Mouse (Mus musculus): Measurements from ENCODE around the gene Tbc1d16.

The Tbc1d16 gene

GRCm38 (mm10) chr11:119176389-119177179, 51.7 kb downstream of the Tbc1d16 start:
- no peak for DNase-seq (ENCODE audit: low spot score)

DNA sequence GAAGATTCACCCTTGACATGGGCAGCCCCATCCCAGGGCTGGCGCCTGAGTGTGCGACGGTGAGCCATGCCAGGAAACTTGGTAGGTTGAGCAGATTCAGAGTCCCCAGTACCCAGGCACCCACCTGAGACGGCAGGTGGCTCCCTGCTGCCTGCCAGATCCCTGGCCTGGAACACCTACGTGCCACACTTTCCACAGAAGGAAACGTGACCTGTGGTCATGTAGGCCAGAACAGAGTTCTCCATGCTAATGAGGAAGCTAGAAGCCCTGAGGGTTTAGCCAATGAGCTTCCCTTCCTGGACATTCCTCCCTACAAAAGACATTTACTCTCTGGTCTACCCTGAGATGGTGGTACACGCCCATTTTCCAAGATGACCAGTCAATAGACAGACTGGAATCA, 56.7 kb downstream of the Tbc1d16 start:
- no peak for DNase-seq (ENCODE audit: low spot score)

- no peak for DNase-seq (ENCODE audit: low spot score)
Observed at GRCm38 (mm10) chr11:119168851-119169250, 59.4 kb downstream of the Tbc1d16 start.

GRCm38 (mm10) chr11:119165995-119166394, 62.3 kb downstream of the Tbc1d16 start:
- no peak for DNase-seq (ENCODE audit: low spot score)

DNA sequence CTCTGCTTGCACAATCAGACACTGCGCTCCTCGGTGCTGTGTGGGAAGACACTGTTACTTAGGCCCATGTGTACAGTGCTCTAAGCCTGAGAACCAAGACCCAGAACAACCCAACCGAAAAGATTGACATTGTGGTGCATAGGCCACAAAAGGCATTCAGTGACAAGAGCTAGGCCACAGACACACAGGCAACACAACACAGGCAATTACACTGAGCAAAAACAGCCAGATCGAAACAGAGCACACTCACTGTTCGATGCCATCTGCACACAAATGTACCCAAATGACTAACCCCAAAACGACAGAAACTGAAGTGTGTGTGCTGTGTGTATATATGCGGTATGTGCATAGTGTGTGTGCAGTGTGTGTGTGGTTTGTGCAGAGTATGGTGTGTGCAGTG, 63.9 kb downstream of the Tbc1d16 start:
- no peak for DNase-seq (ENCODE audit: low spot score)

DNA sequence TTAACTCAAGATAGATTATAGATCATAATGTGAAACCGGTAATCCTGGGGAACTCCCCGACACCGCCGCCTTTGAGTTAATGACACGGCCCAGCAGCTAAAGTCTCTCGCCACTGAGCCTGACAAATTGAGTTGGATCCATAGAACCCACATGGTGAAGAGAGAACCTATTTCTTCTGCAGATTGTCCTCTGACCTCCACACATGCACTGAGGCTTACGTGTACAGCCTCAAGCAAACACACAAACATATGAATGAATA, 64.6 kb downstream of the Tbc1d16 start:
- DNase-seq (ENCODE audit: low spot score), result no peak

GRCm38 (mm10) chr11:119162959-119163733, 65.2 kb downstream of the Tbc1d16 start:
- no peak for DNase-seq (ENCODE audit: low spot score)

DNA sequence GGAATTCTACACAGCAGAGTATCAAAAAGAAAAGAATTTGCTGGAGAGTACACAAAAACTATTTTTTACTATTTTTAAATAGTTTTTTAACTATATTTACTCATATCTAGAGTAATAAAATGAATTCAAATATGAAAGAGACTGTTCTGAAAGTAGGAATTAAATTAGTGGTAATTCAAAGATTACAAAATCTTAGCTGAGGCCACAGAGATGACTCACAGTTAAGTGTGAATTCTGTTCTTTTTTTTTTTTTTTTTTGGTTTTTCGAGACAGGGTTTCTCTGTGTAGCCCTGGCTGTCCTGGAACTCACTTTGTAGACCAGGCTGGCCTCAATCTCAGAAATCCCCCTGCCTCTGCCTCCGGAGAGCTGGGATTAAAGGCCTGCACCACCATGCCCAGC, 66.6 kb downstream of the Tbc1d16 start:
- no peak for DNase-seq (ENCODE audit: low spot score)

- no peak for DNase-seq (ENCODE audit: low spot score)
Observed at GRCm38 (mm10) chr11:119160050-119160449, 68.2 kb downstream of the Tbc1d16 start.

DNA sequence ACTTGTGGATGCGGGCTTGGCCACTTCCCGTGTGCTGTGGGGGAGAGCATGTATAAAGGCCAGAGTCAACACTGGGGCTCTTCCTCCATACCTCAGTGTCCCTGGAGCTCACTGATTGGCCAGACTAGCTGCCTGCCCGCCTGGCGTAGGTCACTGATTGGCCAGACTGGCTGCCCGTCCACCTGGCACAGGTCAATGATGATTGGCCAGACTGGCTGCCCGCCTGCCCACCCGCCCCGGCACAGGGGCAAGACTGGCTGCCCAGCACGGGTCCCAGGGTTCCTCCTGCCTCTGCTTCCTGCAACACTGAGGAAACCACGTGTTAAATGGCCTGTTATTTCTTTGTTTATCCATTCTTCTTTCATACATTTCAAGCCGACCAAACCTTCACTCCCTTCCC, 68.8 kb downstream of the Tbc1d16 start:
- DNase-seq (ENCODE audit: low spot score), result peak; percentile 76

- DNase-seq (ENCODE audit: low spot score), result no peak
Observed at GRCm38 (mm10) chr11:119157377-119158189, 70.7 kb downstream of the Tbc1d16 start.

- no peak for DNase-seq (ENCODE audit: low spot score)
Observed at GRCm38 (mm10) chr11:119156481-119157254, 71.6 kb downstream of the Tbc1d16 start.

GRCm38 (mm10) chr11:119155638-119156480, 72.4 kb downstream of the Tbc1d16 start:
- DNase-seq (ENCODE audit: low spot score), result no peak

DNA sequence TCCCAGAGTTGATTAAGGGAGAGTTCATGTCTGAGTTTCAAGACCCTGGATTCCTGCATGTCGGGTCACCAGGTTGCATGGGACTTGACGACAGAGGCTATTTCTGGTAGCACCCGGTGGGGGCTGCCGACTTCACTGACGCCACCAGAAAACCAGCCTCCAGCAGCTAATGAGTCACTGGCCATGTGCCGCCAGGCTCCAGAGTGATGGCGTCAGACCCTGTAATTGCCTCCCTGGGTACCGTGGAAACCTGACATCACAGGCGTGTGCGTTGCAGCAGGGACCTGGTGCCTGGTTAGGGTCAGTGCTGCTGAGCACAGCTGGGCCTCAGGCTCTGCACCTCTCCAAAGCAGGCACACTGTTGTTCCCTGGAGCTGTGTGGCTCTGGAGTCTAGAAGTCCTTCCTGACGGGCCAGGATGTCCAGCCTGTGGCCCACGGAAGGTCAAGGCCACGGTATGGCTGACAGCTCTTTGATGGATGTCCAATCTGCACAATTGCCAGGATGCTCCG, 75.9 kb downstream of the Tbc1d16 start:
- no peak for DNase-seq (ENCODE audit: low spot score)

GRCm38 (mm10) chr11:119151073-119151607, 77.2 kb downstream of the Tbc1d16 start:
- no peak for DNase-seq (ENCODE audit: low spot score)

- DNase-seq (ENCODE audit: low spot score), result no peak
Observed at GRCm38 (mm10) chr11:119150442-119150841, 77.9 kb downstream of the Tbc1d16 start.

DNA sequence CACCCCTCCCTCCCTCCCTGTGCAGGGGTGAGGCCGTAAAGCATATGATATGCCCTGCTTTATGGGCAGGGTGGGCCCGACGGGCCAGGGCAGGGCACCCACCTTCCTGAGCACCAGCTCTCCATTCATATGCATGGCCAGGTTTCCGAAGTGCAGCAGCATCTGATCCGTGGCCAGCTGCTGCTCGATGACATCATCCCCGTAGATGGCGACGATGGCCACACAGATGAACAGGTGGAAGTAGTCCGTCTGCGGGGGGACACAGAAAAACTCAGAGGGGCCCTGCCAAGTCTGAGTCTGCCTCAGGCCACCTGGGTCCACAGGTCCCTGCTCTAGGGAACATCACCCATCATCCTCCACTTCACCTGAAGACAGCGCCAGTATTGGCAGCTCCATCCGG, 79.5 kb downstream of the Tbc1d16 start:
- no peak for DNase-seq (ENCODE audit: low spot score)

- no peak for DNase-seq (ENCODE audit: low spot score)
Observed at GRCm38 (mm10) chr11:119147153-119147552, 81.1 kb downstream of the Tbc1d16 start.

- DNase-seq (ENCODE audit: low spot score), result peak; percentile 72
Observed at GRCm38 (mm10) chr11:119146140-119146539, 82.2 kb downstream of the Tbc1d16 start.

GRCm38 (mm10) chr11:119144801-119145475, 83.4 kb downstream of the Tbc1d16 start:
- no peak for DNase-seq (ENCODE audit: low spot score)
